ENCODE assay signal across 8 mouse cellular contexts in the genomic region with DNA sequence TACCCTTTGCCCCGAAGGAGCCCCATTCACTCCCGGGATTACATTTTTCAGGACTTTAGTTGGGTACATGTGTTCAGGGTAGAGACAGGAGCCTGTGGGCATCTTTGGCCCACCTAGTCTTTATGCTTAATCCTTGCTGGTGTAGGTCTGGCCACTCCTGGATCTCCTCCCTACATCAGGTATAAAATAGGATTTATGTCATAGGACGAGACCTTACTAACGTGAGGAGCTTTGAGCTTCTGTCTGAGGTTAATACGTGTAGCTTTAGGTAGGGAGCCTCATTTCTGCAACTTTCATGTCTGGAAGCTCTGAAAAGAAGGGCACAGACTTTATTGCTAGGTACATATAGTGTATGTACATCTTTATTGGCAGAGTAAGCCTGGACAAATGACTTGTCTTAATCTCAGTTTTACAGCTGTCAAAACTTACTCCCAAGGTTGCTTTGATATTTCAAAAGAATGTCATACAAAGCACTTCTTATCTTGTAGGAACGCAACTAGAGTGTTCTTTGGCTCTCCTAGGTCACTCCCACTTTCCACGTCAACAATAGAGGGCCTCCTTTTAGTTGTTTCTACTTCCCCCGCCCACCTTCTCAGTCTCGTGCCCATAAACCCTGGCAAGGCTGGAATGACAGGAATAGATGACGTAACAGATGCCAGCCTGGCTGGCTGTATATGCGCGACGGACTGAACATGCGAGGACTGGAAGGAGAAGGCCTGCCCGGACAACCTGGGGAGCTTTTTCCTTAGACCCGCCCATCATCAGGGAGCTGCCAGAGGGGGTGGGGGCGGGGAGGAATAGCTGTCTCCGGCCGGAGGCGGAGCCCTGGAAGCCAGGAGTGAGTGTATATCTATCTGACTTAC. TPM values are rescaled to one million over a fixed set of nuclear protein-coding genes. Genes with fewer than 3 reads are reported as not detected.
DNase-seq lines count a peak whose midpoint lies in the region; ATAC-seq lines count a peak whose summit lies in the region.

No protein-coding gene starts in this region.

- DNase-seq in gastrocnemius, postnatal 10 days, result peak; percentile 48
- peak; percentile 22 for DNase-seq in hindlimb bud, embryonic 11.5 days (ENCODE audit: extremely low spot score, low read depth, low spot score)
- peak; percentile 31 to 33 for DNase-seq in left cerebral cortex, adult 18-20 months (ENCODE audit: low spot score in 2 of 2)
- DNase-seq in lung, postnatal 4 days, result peak; percentile 87 to 93
- peak; percentile 51 to 56 for DNase-seq in right cerebral cortex, adult 2 months (ENCODE audit: low spot score in 2 of 2)
- DNase-seq in urinary bladder, postnatal 25 days (ENCODE audit: low spot score), result peak; percentile 65

- ATAC-seq in activated CD4-positive, CD25-positive, alpha-beta regulatory T cell, adult 4 months, result peak; percentile 29
- peak; percentile 65 for ATAC-seq in common myeloid progenitor, adult 5-6 weeks (replicated peaks; ENCODE audit: low read depth, poor library complexity, severe bottlenecking)

RNA-seq across cellular contexts. Expression of gene Ormdl3, which starts 0.7 kb away (rescaled TPM):
- 10 to 100 TPM; 15.8 to 37.6 TPM for polyA plus RNA-seq in activated CD4-positive, CD25-positive, alpha-beta regulatory T cell, adult 4 months (2017; shearing (Covaris generic))
- total RNA-seq in common myeloid progenitor, adult 5-6 weeks (2017), result 17.9 and 19.2 TPM in 2 replicates
- 10 to 100 TPM; 20.4 to 23.1 TPM for total RNA-seq in gastrocnemius, postnatal 10 days (2021)
- total RNA-seq in left cerebral cortex, adult 18-20 months (2021), result 10 to 100 TPM; 46.0 to 49.4 TPM

RNA-seq across cellular contexts. Expression of gene Lrrc3c, which starts 10.2 kb away (rescaled TPM):
- not detected for polyA plus RNA-seq in activated CD4-positive, CD25-positive, alpha-beta regulatory T cell, adult 4 months (2017; shearing (Covaris generic))
- total RNA-seq in common myeloid progenitor, adult 5-6 weeks (2017), result not detected in 2 replicates
- total RNA-seq in gastrocnemius, postnatal 10 days (2021), result not detected
- not detected for total RNA-seq in left cerebral cortex, adult 18-20 months (2021)

RNA-seq across cellular contexts. Expression of gene Zpbp2, which starts 37.0 kb away (rescaled TPM):
- polyA plus RNA-seq in activated CD4-positive, CD25-positive, alpha-beta regulatory T cell, adult 4 months (2017; shearing (Covaris generic)), result 1 to 10 TPM; 4.2 to 7.1 TPM
- total RNA-seq in common myeloid progenitor, adult 5-6 weeks (2017), result 0.59 and 2.8 TPM in 2 replicates
- total RNA-seq in gastrocnemius, postnatal 10 days (2021), result not detected
- not detected for total RNA-seq in left cerebral cortex, adult 18-20 months (2021)

RNA-seq across cellular contexts. Expression of gene Gm12355, which starts 37.5 kb away (rescaled TPM):
- 1 to 10 TPM; 2.2 to 10.0 TPM for polyA plus RNA-seq in activated CD4-positive, CD25-positive, alpha-beta regulatory T cell, adult 4 months (2017; shearing (Covaris generic))
- total RNA-seq in common myeloid progenitor, adult 5-6 weeks (2017), result 5.8 and 9.3 TPM in 2 replicates
- total RNA-seq in gastrocnemius, postnatal 10 days (2021), result 10 to 100 TPM in 1 of 2 experiments, 1 to 10 TPM in 1; 8.2 to 10.3 TPM
- 10 to 100 TPM; 11.7 to 12.1 TPM for total RNA-seq in left cerebral cortex, adult 18-20 months (2021)

RNA-seq across cellular contexts. Expression of gene Gsdma3, which starts 38.2 kb away (rescaled TPM):
- polyA plus RNA-seq in activated CD4-positive, CD25-positive, alpha-beta regulatory T cell, adult 4 months (2017; shearing (Covaris generic)), result not detected
- not detected in 2 replicates for total RNA-seq in common myeloid progenitor, adult 5-6 weeks (2017)
- total RNA-seq in gastrocnemius, postnatal 10 days (2021), result under 1 TPM; 0.45 to 0.47 TPM
- not detected for total RNA-seq in left cerebral cortex, adult 18-20 months (2021)

Comparison
In these comparisons a context has a peak if more than half of its experiments do, and no peak if none do; other contexts are left out.
1. Peak in every context shown above with its lines: DNase-seq and ATAC-seq.
2. DNase-seq: peak in every context shown above with its lines; median percentile 90 in lung, postnatal 4 days; 65 in urinary bladder, postnatal 25 days; 54 in right cerebral cortex, adult 2 months; 48 in gastrocnemius, postnatal 10 days; 32 in left cerebral cortex, adult 18-20 months; 22 in hindlimb bud, embryonic 11.5 days.